Mouse (Mus musculus) spleen, adult 18-20 months (tissue): ENCODE measurements around the gene Gm42906.

Experiments
- DNase-seq, 2 experiments: peaks; one replicate each; pipeline ENCODE4 v3.0.0; 2022; ENCODE audit warnings: mixed read lengths in 2 of 2

Gene Gm42906

GRCm38 (mm10) chr5:151231861-151232260 is 196.1 kb downstream of the Gm42906 start:
- no peak for DNase-seq

- DNase-seq = no peak
Measured at GRCm38 (mm10) chr5:151231411-151231810, 196.6 kb downstream of the Gm42906 start.

- DNase-seq = no peak
Measured at GRCm38 (mm10) chr5:151230427-151230826, 197.5 kb downstream of the Gm42906 start.

- DNase-seq = no peak
Measured at GRCm38 (mm10) chr5:151228367-151229005, 199.5 kb downstream of the Gm42906 start.

GRCm38 (mm10) chr5:151223696-151224366 is 204.1 kb downstream of the Gm42906 start:
- no peak for DNase-seq

- no peak for DNase-seq
Measured at GRCm38 (mm10) chr5:151222791-151223190, 205.2 kb downstream of the Gm42906 start.

GRCm38 (mm10) chr5:151218689-151219115 is 209.3 kb downstream of the Gm42906 start:
- no peak for DNase-seq

- DNase-seq = no peak
Measured at GRCm38 (mm10) chr5:151213097-151213496, 214.9 kb downstream of the Gm42906 start.

- DNase-seq = no peak
Measured at GRCm38 (mm10) chr5:151210869-151211268, 217.1 kb downstream of the Gm42906 start.

GRCm38 (mm10) chr5:151210060-151210459 is 217.9 kb downstream of the Gm42906 start:
- DNase-seq = no peak

- no peak for DNase-seq
Measured at GRCm38 (mm10) chr5:151205017-151205416, 222.9 kb downstream of the Gm42906 start.

- no peak for DNase-seq
Measured at GRCm38 (mm10) chr5:151202925-151203324, 225.0 kb downstream of the Gm42906 start.

- no peak for DNase-seq
Measured at GRCm38 (mm10) chr5:151201220-151201619, 226.7 kb downstream of the Gm42906 start.

GRCm38 (mm10) chr5:151199235-151199634 is 228.7 kb downstream of the Gm42906 start:
- DNase-seq = no peak

- no peak for DNase-seq
Measured at GRCm38 (mm10) chr5:151196603-151197272, 231.2 kb downstream of the Gm42906 start.

- DNase-seq = no peak
Measured at GRCm38 (mm10) chr5:151193885-151194520, 234.0 kb downstream of the Gm42906 start.

- DNase-seq = no peak
Measured at GRCm38 (mm10) chr5:151192266-151192665, 235.7 kb downstream of the Gm42906 start.

GRCm38 (mm10) chr5:151190764-151191163 is 237.2 kb downstream of the Gm42906 start:
- DNase-seq = no peak

- DNase-seq = no peak
Measured at GRCm38 (mm10) chr5:151189789-151190378, 238.1 kb downstream of the Gm42906 start.

- no peak for DNase-seq
Measured at GRCm38 (mm10) chr5:151189321-151189720, 238.6 kb downstream of the Gm42906 start.

- no peak for DNase-seq
Measured at GRCm38 (mm10) chr5:151188659-151189058, 239.3 kb downstream of the Gm42906 start.

GRCm38 (mm10) chr5:151187336-151187735 is 240.6 kb downstream of the Gm42906 start:
- no peak for DNase-seq

GRCm38 (mm10) chr5:151185286-151185856 is 242.6 kb downstream of the Gm42906 start:
- DNase-seq = no peak
